Mouse (Mus musculus) brain, adult 2 months (tissue): ENCODE results near the gene Cebpa.

Experiments used
- DNase-seq: peaks from one replicate; pipeline ENCODE4 v3.0.0; 2011; ENCODE audit warnings: low read depth, low spot score

Cebpa gene

DNA sequence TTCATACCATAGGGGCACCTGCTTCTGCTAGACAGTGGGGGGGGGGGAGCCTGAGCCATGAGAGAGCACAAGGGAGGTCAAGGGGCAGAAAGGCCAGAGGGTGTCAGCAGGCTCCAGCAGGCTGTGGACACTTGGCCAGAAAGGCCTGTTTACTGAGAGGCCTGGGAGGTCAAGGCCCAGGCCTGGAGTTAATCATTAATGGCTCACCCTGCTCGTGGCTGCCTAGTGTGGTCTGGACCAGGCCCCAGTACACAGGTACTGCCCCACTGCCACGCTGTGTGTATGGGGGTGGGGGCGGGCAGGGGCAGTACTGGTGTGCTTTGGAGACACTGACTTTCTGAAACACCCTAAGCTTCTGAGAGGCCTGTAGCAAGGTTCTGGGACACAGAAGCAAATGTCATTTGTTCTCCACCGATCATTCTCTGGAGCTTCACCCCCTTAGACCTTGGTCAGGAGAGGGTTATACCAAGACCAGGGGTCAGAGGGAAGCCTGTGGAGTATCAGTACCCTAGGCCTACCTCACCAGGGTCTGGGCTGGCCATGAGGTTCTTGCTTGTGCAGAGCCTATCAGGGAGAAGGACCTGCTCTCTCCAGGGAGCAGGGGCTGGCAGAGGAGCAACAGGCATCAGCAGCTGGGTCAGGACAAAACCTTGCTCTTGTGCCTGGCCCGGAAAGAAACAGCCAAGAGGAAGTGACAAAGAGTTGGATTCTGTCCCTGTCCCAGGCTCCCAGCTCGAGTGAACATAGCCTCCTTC is 24.9 kb downstream of the Cebpa start:
- no peak for DNase-seq

DNA sequence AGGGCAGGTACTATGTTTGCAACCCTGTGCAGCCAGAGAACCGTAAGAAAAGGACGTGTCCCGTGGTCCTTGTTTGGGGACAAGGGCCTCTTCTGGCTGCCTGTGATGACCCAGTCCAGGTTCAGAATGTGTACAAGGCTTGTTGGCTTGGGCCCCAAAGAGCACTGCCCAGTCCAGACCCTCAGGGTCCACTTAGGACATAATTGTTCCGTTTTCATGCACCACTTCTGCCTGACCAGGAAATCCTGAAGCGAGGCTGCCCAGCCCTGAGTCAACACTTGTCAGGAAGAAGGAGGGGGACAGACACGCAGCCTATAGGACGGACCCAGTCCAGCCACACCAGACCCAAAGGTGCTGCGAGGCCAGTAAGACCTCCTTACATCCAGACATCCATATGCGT is 26.0 kb downstream of the Cebpa start:
- DNase-seq, result no peak

DNA sequence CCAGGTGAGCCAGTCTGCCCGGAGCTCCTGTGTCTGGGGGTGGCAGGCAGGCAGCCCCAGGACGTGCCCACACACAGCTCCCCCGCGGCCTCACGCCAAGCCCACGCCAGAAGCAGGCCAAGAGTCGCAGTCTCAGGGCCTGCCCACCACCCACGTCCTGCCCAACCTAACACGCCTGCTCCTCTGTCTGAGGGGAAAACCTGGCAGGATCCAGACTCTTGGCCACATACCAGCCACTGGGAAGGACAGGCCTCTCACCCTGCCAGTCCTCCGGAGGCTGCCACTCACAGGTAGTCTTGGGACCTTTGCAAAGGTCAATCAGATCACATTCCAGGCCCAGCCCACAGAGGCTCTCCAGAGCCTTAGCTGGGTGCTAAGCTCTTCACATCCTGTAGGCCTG is 27.2 kb downstream of the Cebpa start:
- no peak for DNase-seq

DNA sequence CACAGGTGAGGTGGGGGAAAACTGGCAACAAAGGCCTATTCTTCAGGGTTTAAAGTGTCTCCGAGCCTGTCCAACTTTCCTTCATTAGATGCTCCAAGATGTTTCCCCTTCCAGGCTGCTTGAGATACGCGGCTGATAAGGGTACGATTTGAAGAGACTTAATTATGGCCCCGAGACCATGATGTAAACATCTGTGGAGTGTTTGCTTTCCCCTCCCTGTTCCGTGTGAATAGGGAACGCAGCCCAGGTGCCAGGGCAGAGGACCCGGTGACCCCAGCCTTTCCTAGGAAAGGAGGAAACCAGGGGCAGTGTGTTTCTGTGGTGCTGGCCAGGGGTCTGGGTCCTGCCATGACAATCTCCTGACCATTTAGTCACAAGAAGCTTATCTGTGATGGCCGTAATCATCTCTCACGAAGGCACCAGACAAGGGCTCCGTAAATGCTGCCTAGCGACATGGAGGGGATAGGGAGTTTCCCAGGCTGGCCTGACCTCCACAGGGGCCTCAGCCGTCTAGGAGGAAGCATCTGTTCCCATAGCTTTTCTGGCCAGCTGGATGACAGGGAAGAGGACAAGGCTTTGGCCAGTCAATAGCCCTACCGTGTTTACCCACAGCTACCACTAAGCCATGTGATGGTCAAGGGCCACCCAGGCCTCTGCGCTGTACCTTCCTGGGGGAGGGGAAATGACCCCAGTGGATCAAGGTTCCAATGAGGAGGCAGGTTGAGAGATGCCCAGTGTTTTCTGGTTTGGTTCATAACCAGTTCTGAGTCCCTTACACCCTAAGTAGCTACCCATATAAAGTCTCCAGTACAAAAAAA is 30.7 kb downstream of the Cebpa start:
- no peak for DNase-seq

DNA sequence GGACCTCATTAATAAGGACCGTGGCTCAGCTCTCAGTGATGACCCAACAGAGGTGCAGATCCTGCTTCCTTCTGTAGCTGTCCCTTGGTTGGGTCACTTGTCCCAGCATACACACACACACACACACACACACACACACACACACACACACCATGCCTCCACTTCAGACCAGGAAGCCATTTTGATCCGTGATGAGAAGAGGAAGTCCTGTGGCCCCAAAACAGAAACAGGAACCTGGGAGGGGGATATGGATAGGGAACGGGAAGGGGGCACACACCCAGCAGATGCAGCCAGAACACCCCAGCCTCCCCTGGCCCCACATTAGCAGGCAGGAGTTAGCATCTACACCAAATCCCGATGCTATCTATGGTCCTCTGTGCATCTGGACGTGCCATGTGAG is 31.8 kb downstream of the Cebpa start:
- DNase-seq, result peak; percentile 9

DNA sequence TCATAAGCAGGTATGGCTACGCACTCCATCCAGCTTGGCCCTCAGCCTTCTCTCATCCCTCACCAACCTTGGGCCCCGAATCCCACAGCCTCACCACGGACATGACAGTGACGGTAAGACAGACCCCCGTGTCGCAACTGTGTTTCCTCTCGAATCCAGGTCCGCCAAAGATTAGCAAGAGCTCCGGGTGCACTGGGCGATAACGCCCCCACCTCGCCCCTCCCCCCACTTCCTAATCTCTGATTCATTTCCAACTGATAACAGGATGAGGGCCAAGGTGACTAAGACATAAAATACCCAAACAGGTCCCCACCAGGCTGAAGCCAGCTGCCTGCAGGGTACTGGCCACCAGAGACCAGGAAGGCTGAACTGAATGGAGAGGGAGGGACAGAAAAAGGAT is 35.4 kb downstream of the Cebpa start:
- no peak for DNase-seq

DNA sequence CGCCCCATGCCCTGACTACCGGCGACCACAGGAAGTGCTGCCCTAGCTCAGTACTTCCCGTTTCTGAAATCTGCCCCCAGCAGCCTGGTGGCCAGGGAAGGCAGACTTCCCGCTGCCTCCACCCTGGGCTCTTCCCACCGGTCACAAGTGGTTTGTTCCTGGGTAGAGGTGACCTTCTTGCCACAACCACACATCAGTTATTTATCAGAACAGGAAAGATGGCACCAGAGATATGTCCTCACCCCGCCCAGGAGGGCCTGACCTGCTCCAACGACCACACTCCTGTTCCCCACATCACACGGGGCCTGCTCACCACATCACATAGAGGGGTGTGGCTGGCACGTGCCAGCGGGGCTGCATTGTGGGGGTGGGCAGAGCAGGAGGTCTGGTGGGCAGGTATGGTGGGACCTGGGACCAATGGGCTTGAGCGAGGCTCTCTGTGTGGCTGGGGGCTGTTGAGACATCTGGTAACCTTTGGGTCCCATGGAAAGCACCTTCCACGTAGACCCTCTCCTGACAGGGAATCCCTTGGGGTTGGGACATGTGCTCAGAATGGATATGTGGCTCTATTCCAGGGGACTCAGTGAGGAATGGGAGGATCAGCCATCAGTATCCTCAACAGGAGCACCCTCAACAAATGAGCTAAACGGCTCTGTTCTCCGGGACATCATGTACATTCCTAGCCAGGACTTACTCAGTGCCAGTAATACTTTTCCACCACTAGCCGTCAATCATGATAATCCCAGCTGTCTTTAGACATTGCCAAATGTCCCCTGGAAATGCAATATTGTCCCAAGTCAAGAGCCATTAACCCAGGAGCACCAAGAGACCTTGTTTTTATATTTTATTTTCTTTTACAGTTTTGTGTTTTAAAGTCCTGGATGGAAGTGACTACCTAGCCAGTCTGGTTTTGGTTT is 37.7 kb downstream of the Cebpa start:
- peak; percentile 4 for DNase-seq

DNA sequence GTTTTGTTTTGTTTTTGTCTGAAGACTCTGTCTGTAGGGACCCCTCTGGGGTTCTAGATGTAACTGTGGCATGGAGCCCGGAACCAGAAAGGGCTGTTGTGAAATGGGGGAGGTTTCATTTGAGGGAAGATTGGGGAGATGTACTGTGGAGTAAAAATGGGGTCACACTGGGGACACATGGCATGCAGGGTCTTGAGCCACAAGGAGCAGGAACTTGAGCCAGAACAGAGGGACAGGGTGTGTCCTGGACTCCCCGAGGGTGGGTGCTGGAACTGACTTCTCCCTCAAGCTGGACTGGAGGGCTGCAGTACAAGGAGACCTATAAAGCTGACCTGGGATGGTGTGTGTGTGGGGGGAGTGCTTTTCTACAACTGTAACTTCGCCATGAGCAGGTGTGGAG is 38.4 kb downstream of the Cebpa start:
- DNase-seq, result no peak

DNA sequence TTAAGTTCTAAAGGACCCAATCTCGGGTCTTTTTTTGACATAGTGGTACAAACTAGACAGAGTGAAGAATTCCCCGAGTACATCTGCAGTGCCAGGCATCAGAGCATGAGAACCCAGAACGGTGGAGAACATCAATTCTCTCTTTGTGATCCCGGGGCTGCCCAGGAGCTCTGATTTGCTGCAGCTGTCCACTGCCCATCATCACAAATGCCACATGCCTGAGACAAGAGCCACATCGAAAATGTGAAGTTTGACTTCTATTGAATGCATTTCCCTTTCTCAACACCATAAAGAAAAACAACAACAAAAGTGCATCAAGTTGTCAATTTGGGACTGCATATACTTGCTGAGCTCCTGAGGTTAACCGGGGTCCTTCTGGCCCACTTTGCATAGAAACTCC is 43.4 kb downstream of the Cebpa start:
- DNase-seq, result no peak

DNA sequence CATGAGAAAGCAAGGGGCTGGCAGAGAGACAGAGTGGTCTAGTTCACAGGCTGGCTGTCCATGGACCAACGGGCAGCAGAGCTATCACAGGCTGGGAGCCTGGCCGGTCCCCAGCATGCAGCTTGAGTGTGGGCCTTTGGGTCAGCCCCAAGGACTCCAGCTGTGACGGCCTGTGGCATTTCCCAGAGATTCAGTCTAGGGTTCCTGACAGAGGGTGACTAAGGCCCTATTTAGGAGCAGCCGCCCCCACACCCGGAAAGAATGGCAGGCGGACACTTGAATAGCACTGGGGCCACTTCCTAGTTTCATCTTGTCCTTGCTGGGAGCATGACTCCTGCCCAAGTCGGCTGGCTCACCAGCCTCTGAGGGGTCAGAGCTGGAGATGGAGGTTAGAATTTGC is 44.5 kb downstream of the Cebpa start:
- DNase-seq, result no peak

DNA sequence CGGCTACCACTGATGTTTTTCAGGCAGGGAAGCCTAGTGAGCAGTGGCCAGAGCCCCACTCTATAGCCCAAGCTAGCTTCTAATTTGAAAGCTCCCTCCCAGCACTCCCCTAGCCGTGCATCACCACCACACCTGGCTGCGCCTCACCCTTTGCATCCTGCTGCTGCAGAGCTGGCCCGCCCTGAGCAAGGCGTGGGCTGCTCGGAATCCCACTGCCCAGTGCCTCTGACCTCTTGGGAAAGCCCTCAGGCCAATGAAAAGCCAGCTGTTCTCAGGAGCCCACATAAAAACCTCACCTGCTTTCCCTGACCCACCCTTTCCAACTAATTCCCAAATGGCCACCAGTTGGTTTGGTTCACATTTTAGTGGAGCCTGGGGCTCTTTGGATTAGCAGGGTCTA is 45.0 kb downstream of the Cebpa start:
- DNase-seq, result no peak

DNA sequence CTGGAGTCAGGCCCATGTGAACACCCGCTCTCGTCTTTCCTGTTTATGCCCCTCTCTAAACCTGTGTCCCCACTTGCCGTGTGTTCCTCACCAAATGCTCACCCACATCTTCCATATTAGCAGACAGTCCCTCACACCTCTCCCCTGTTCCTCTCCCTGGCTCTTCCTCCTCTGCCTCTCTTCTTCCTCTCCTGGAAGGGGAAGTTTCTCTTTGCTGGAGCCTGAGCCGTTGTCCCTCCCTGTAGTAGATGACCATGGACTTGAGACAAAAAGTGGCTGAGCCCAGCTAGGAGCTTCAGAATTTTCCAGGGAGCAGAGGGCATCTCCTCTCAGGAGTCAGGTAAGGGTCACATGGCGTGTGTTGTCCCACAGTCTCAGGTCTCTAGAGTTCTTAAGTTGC is 47.9 kb downstream of the Cebpa start:
- no peak for DNase-seq

DNA sequence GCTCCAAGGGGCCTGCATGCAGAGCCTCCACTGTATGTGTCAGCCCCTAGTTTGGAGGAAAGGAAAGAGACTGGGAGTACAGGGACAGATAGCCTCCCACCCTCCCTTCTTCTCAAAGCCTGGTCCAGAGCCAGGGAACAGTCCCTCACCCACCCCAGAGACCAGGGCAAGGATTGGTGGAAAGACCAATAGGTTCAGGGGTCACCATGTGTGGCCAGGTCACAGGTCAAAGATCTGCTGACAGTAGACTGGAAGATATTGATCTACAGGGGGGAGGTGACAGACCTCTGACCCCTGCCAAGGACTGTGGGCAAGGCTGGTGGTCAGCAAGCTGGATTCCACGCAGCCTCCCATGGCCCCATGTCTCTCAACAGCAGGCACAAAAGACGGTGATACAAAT is 48.8 kb downstream of the Cebpa start:
- DNase-seq, result no peak

DNA sequence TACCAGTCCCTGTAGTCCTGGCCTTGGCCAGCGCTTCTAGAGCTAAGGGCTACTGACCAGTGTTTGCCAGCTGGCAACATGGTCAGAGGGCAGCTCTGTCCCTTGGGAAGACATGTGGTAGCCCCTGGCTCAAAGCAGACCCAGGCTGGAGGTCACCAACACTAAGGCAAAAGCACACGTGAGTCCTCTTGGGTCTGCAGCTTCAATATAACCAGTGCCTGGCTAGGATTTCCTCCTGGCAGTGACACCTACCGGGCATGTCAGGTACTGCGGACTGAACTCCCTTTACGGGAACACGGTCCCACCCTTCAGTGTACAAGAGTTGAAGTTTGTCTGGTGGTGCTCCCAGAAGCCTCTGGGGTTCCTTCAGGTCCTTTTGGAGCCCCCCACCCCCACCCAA is 50.2 kb downstream of the Cebpa start:
- DNase-seq, result peak; percentile 85
